ENCODE assay signal across 8 mouse cellular contexts in genomic region chr3:83899556-83899955, GRCm38 (mm10). TPM values are rescaled to one million over a fixed set of nuclear protein-coding genes. Genes with fewer than 3 reads are reported as not detected.
DNase-seq lines count a peak whose midpoint lies in the region; ATAC-seq lines count a peak whose summit lies in the region.

No protein-coding gene starts in this region.

- WGBS in liver, embryonic 12.5 days (ENCODE audit: insufficient replicate concordance), result 54% methylated on average over 8 of the region's 8 CpGs
- WGBS in forebrain, embryonic 12.5 days, result 61% methylated on average over 8 of the region's 8 CpGs
- WGBS in hindbrain, embryonic 13.5 days, result 52% methylated on average over 8 of the region's 8 CpGs

- H3K4me3 ChIP-seq in liver, embryonic 12.5 days, result no peak overlapping the region
- H3K4me3 ChIP-seq in forebrain, embryonic 12.5 days (replicated peaks), result no peak overlapping the region
- H3K4me3 ChIP-seq in hindbrain, embryonic 13.5 days, result no peak overlapping the region

- H3K4me1 ChIP-seq in liver, embryonic 12.5 days, result no peaks in the 10 kb centered on the region
- no peaks in the 10 kb centered on the region for H3K4me1 ChIP-seq in forebrain, embryonic 12.5 days
- H3K4me1 ChIP-seq in hindbrain, embryonic 13.5 days (replicated peaks), result peaks cover 5% of the 10 kb centered on the region; the same call in 1 of the 2 replicates

- no peaks in the 10 kb centered on the region for H3K27me3 ChIP-seq in liver, embryonic 12.5 days (replicated peaks)
- no peaks in the 10 kb centered on the region for H3K27me3 ChIP-seq in forebrain, embryonic 12.5 days
- H3K27me3 ChIP-seq in hindbrain, embryonic 13.5 days, result no peaks in the 10 kb centered on the region

- H3K27ac ChIP-seq in liver, embryonic 12.5 days, result no peak overlapping the region
- H3K27ac ChIP-seq in forebrain, embryonic 12.5 days, result no peak overlapping the region
- H3K27ac ChIP-seq in hindbrain, embryonic 13.5 days, result no peak overlapping the region

- no peak overlapping the region for H3K9ac ChIP-seq in liver, embryonic 12.5 days
- no peak overlapping the region for H3K9ac ChIP-seq in forebrain, embryonic 12.5 days
- no peak overlapping the region for H3K9ac ChIP-seq in hindbrain, embryonic 13.5 days

- DNase-seq in liver, result peak; percentile 33
- DNase-seq in adrenal gland, adult 8-10 months, result peak; percentile 62
- peak; percentile 67 for DNase-seq in layer of hippocampus, postnatal 10 days (ENCODE audit: low spot score in 2 of 2)
- peak; percentile 38 for DNase-seq in right cerebral cortex, postnatal 25 days

- ATAC-seq in liver, embryonic 12.5 days, result no peak
- peak; percentile 51 for ATAC-seq in forebrain, embryonic 12.5 days (ENCODE audit: low FRiP score)
- peak; percentile 30; the same call in 1 of the 2 replicates for ATAC-seq in hindbrain, embryonic 13.5 days (ENCODE audit: low FRiP score)
- peak; percentile 69 for ATAC-seq in megakaryocyte-erythroid progenitor cell, adult 5-6 weeks (replicated peaks; ENCODE audit: low FRiP score, low TSS enrichment, poor library complexity, severe bottlenecking)

- peaks cover 79% of the 10 kb centered on the region for H3K36me3 ChIP-seq in liver, embryonic 12.5 days
- peaks cover 89% of the 10 kb centered on the region for H3K36me3 ChIP-seq in forebrain, embryonic 12.5 days (replicated peaks)
- H3K36me3 ChIP-seq in hindbrain, embryonic 13.5 days, result peaks cover 95% of the 10 kb centered on the region

- no peak overlapping the region for H3K4me2 ChIP-seq in liver, embryonic 12.5 days
- no peak overlapping the region for H3K4me2 ChIP-seq in forebrain, embryonic 12.5 days
- no peak overlapping the region for H3K4me2 ChIP-seq in hindbrain, embryonic 13.5 days

- no peaks in the 10 kb centered on the region for H3K9me3 ChIP-seq in liver, embryonic 12.5 days (replicated peaks)
- H3K9me3 ChIP-seq in forebrain, embryonic 12.5 days, result no peaks in the 10 kb centered on the region
- no peaks in the 10 kb centered on the region for H3K9me3 ChIP-seq in hindbrain, embryonic 13.5 days

RNA-seq across cellular contexts. Expression of gene Tlr2, which starts 58.0 kb away (rescaled TPM):
- polyA plus RNA-seq in liver, embryonic 12.5 days (2016; fragmentation: Nextera tagmentation; extraction: Ambion mirVana), result 3.0 and 3.2 TPM in 2 replicates
- 1 to 10 TPM; 4.0 to 7.2 (median 5.4) TPM for total RNA-seq in adrenal gland, adult 8-10 months (2022)
- 0.60 and 0.88 TPM in 2 replicates for polyA plus RNA-seq in forebrain, embryonic 12.5 days (2016; fragmentation: Nextera tagmentation; extraction: Ambion mirVana)
- 1.1 and 1.2 TPM in 2 replicates for polyA plus RNA-seq in hindbrain, embryonic 13.5 days (2015; fragmentation: Nextera tagmentation; extraction: Ambion mirVana)
- total RNA-seq in layer of hippocampus, postnatal 10 days (2021), result under 1 TPM; 0.80 to 0.87 TPM
- not detected in 2 replicates for total RNA-seq in megakaryocyte-erythroid progenitor cell, adult 5-6 weeks (2014; fragmentation: Nextera tagmentation)
- 0.19 and 0.88 TPM in 2 replicates for total RNA-seq in megakaryocyte-erythroid progenitor cell, adult 5-6 weeks (2017)
